Mouse (Mus musculus) cerebellum, postnatal 36 days (tissue): Measurements from ENCODE around the gene Spata5.
"Not testable (repeated sequence)": the region's sequence is repeated elsewhere in the genome, so short reads cannot be mapped to it uniquely, and the experiment has no call there.

Experiments used
- DNase-seq, 2 experiments: peaks; one replicate each; pipeline ENCODE4 v3.0.0; 2021 to 2022; ENCODE audit warnings: mixed read lengths in 2 of 2

Spata5 gene

DNA sequence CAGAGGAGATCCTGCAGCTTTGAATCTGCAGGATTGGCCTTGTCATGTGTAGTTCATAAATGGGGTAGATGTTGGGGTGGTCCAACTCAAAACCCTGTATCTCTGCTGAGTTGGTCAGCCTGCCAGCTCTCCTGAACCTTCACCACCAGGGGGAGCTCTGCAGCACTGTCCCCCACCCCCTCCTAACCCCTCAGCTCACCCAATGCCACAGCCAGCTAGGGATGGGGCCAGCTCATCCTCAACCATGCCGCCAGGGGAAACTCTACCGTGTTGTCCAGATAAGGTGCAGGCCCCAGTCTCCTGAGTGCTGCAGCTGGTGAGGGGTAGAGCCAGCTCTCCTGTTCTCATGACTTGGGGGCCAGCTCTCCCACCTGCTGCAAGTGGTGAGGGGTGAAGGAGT is 95.8 kb downstream of the Spata5 start:
- peak in 1 of 2 experiments; percentile 10 for DNase-seq

DNA sequence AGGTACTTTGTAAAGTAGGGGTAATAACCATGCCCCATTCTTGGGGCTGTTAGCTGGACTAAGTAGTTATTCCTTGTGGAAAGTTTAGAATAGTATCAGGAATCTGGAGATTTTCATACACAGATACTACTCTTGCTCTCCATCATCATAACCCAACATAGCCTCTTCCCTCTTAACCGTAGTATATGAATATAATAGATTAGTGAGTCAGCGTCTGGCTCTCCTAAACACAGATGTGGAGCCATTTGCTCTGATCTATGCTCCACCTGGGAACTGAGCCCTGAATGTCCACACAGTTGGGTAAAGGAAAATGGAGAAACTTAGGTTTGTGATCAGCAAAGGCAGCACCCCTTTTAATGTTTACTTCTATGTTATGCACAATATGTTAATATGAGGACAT is 96.7 kb downstream of the Spata5 start:
- no peak for DNase-seq

DNA sequence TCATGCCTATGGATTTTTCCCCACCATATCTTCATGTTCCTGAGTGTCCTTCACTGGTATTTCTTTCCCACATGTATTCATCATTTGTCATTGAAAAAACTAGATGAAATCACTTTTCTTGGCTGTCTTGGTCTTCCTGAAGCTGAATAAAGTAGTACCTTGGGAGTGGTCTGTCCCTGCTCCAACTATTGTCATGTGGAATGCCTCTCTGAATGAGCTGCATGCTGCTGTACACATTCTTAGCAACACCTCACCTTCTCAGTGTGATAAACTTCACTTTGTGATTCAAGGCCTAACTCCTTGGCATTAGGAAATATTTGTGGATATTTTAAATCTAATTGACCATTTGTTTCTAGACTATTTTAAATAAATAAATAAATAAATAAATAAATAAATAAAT is 98.9 kb downstream of the Spata5 start:
- DNase-seq = no peak

DNA sequence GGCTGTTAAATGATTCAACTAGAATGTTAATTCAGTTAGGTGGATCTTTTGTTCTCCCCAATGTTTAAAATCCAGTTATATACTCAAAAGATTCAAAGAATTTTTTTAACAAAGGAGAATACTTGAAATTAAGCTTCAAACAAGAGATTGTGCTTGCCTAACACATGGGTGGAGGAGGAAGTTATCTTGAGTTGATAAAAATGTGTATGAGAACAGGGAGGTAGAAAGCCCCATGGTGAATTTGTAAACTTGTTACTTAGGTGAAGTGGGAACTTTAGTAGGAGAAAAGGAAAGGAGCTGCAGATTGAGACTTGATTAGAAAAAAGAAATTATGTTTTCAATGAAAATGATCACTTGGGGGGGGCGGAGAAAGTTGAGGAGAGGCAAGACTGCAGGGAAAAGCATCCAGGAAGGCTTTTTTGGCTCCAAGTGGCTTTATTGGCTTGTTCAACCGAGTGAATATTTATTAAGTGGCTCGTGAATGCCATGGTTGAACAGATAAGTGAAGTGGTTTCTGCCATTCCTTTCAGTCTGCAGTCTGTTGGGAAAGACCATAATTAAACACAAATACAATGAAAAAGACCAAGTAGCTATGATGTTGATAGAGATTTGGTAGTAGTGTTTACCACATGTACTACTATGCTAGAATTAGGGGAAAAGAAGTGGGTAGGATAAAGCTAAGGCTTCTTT is 100.8 kb downstream of the Spata5 start:
- no peak for DNase-seq

DNA sequence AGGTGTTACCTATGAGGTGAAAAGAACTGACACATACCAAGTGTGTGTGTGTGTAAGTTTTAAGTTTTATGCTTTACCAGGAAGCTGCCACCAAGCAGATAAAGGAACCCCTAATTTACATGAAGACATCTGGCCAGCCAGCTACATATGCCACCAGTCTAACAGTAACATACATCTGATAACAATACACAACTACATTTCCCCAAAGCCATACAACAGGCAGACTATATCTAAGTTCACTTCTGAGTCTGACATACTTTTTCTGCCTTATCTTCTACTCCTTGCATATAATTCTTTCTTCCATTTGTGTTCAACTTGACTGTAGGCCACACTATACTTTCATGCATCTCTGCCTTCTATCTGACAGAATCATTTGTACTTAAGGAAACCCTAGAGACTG is 112.4 kb downstream of the Spata5 start:
- no peak for DNase-seq

DNA sequence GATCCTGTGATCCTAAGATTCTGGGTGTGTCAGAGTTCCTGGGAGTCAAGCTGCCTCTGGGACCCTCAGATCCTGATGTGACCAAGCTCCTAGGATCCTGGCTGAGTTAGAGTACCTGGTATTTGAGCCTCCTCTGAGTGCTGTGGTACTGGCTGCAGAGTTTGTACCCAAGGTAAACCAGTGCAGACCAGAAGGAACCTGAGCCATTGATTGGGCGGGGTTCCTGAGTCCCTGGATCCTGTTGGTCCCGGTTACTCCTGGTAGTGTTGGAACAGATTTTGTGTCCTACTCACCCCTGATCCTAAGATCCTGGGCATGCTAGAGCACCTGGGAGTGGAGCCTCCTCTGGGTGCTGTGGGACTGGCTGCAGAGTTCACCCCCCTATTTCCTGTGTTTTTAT is 121.0 kb downstream of the Spata5 start:
- DNase-seq = not testable (repeated sequence)

DNA sequence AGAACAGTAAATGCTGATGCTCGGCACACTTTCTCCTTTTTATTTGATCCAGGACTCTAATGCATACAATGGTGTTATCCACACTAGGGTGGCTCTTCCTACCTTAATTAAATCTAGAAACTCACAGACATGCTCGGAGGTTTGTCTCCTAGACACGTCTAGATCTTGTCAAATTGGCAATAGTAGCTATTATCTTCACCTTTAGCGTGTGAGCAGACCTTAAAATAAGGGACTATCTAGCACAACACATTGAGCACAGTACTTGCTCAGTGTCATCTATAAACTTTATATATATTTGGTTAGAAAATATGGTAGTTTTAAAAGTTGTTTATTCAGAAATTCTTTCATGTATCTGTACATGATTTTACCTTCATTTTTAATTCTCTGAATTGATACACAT is 126.7 kb downstream of the Spata5 start:
- no peak for DNase-seq

DNA sequence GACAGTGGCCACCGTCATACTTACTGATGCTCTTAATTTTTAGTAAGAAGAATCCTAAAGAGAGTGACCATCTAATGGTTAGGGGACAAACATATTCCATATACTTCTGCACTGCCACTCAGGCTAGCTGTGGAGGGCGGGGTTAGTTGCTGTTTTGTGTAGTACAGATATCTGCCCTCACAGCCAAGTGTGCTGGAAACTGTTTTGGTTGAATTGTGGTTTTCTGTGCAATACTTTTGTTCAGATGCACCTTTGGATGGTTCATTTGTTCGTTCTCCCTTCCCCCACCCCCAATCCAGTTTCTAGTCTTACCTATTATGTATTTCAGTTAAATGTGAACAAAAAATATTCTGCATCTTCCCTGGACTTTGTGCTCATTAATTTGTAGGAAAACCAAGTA is 130.5 kb downstream of the Spata5 start:
- DNase-seq = no peak

DNA sequence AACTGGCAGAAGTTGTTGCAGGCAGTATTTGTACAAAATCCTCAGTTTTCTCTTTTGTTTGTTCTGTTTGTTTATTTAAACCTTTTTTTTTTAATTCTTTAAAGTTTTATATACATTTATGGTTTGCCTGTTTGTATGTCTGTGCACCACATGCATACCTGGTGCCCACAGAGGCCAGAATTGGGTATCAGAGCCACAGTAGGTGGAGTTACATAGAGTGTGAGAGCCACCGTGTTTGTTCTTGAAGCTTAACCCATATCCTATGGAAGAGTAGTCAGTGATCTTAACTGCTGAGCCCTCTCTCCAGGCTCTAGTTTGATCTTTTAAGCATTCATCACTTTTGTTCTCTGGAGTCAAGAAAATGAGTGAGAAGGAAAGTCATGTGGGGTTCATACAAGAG is 130.9 kb downstream of the Spata5 start:
- DNase-seq = no peak

DNA sequence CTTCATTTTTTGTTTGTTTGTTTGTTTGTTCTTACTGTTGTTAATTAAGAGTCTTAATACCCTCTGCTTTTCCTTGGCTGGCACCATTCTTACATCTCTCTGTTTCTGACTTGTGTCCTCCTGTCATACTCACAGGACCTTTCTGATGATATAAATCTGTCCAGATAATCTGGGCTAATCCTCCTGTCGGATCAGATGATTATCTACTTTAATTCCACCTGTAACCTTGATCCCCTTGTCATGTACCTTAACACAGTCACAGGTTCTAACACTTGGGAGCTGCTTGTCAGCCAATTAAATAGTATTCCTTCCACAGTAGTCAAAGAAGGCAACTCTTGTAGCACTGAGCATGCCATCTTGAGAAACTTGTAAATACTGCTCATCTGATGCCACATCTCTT is 131.8 kb downstream of the Spata5 start:
- no peak for DNase-seq

DNA sequence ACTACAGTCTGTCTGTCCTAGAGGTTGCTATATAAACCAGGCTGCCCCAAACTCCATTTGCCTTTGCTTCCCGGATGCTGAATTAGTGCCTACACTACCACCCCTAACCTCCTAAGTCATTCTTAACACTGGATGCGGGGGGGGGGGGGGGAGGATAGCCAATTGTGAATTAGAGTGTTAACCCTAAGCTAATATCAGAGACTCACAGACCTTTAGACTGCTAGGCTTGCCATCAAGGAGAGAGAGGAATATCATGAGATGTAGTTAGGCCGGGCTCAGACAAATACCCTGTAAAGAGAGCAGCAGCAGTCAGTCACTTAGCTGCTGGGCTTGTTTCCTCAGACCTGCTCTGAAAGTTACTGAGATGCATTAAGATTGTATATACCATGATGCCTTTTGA is 132.5 kb downstream of the Spata5 start:
- DNase-seq = no peak

DNA sequence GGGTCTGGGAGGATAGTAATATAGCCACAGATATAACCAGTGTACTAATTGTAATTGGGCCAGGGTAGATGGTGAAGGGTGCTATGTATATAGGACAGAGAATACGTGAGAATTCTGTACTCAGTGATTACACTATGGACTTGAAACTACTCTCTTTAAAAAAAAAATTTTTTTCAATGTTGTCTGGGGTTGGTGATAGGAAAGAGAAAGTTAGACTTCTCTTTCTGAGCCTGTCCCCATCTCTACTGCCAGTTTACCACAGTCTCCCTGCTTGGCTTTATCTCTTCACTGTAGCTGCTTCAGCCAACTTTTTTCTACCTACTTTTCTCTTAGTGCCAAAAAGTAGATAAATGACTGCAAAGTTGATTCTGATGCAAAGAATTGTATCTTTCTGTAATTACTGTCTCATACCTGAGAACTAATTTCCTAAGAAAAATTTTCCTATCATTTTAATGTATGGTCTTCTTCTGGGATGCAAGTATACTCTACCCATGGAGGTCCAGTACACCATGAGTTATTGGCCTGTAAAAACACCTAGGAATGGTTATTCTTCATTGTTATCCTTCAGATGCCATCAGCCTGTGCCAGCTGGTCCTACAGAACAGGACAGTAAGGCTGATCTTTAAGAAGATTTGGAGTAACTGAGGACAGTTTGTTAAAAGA is 133.8 kb downstream of the Spata5 start:
- DNase-seq = no peak

DNA sequence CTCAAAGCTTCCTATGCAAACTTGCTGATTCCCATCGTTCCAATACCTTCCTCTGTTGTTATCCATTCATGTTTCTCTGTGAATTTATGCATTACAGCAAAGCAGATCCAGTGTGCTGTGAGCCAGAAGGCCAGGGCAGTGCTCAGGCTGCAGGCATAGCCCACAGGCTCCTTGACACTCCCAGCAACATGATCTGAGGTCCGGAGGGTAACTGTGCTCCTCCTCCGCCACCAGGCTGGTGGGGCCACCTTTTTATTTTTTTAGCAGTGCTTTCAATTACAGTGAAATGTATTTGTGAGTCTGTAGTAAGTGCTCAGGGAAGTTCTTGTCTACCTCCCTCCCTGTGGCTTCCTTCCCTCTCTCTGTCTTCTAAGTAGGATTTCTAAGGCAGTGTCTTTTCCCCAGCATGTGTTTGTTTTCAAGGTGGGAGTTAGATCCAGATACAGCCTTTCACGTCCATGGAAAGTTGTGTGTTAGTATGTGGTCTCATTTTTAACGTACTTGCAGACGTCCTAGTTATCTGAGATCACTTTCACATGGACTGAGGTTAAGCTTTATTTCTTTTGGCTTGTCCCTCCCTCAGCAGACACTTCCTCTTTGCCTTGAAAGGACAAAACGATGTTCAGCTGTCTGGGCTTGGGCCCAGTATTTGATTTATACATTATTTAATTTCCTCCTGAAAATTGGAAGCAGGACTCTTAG is 136.9 kb downstream of the Spata5 start:
- no peak for DNase-seq

DNA sequence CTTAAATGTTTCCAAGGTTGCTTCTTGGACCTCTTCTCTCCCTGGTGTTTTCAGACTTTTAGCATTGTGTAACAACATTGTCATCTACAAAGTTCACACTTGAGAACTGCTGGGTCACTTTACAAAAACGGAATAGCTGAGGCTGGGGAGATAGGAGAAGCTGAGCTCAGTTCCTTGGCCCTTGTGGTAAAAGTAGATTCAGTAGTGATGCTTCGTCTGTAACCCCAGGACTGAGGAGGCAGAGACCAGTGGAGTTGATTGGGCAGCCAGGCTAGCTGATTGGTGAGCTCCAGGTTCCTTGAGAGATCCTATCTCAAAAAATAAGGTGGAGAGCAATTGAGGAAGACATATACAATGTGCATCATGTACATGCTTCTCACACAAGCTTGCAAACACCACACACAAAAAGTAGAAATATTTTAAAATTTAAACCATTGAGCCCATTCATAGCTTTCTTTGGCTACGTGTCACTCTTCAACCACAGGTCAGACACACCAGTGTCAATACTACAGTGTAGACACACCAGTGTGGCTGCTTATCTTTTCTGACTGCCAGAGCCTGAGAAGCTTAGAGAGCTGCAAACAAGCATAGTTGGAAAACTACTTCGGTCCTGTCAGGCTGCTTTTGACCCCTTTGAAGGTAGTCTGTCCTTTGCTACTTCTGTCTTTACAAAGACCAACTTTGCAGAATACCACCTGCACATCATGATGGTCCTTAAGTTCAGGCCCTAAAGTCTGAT is 138.2 kb downstream of the Spata5 start:
- DNase-seq = no peak

DNA sequence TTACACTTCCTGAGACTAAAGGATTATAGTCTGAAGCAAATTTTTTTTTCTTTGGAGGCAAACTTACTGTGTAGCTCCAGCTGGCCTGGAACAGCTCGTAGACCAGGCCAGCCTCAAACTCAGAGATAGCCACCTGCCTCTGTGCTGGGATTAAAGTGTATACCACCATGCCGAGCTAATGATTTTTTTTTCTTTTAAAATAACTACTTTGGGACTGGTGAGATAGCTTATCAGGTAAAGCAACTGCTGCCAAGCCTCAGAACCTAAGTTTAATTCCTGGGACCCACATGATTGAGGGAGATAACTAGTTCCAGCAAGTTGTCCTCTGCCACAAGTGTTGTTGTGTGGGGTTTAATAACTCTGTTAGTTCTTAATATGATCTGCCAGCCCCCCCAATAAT is 139.6 kb downstream of the Spata5 start:
- DNase-seq = no peak

DNA sequence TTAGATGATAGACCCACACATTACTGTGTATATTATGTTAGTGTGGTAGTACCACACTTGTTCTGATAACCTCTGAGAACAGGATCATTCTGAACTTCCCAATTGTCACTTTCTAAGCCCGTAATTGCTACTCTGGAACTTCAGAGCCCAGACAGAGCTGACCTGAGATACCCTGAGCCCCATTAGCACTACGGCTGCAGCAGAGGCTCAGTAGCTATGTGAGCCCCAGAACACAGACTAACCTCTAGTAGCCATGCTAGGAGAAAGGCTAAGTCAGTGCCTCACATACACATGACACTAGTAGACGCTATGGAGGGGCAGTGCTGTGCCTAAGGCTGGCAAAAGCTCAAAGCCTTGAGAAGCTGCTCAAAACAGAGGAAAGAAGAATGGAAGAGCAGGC is 141.8 kb downstream of the Spata5 start:
- DNase-seq = no peak

DNA sequence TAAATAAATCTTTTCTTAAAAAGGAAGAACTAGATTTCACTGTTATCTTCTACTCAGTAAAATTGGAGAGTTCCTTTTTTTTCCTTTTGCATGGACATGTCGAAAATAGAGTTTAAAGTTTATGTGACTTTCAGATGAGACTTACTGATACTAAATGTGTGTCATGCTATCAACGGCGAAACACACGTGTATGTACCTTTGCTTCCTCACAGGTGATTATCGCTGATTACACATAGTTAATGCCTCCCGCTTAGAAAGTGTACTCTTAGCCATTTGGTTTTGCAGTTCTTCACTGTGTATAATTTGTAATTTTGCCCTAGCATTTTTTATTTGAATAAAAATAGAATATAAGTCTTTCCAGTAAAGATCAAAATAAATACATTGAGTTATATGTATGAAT is 146.4 kb downstream of the Spata5 start:
- no peak for DNase-seq

DNA sequence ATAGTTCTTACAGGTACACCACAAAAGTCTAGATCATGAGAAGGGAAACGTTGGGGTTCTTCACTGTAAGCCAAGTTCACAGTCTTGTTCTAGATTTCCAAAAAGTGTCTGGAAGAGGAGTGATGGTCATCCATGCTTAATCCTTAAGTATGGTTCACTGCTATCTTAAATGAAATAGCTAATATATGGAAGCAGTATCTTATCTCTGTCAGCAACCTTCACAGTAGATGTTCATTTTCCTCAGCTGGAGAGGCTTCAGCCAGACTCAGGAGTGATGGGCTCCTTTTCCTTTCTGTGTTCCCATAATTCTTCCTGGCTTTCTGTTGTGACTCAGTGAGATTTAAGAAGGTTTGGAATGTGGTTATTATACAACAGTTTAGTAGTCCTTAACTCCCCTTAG is 147.8 kb downstream of the Spata5 start:
- no peak for DNase-seq

DNA sequence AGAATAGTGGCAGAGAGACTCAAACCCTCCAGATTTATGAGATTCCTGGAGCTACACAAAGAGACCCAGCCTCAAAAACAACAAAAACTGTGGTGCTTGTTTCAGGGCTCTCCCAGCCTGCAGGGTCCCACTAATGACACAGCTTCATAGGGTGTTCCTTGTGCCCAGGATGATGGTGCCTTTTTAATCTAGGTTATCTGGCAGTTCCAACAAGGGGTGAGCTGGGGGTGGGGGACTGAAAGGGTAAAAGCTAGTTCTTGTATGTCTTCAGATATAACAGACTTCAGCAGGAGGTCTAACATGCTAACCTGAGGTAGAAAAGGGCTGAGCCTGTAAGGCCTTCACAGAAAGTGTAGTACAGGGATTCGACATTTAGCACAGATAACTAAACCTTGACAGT is 149.1 kb downstream of the Spata5 start:
- DNase-seq = no peak

DNA sequence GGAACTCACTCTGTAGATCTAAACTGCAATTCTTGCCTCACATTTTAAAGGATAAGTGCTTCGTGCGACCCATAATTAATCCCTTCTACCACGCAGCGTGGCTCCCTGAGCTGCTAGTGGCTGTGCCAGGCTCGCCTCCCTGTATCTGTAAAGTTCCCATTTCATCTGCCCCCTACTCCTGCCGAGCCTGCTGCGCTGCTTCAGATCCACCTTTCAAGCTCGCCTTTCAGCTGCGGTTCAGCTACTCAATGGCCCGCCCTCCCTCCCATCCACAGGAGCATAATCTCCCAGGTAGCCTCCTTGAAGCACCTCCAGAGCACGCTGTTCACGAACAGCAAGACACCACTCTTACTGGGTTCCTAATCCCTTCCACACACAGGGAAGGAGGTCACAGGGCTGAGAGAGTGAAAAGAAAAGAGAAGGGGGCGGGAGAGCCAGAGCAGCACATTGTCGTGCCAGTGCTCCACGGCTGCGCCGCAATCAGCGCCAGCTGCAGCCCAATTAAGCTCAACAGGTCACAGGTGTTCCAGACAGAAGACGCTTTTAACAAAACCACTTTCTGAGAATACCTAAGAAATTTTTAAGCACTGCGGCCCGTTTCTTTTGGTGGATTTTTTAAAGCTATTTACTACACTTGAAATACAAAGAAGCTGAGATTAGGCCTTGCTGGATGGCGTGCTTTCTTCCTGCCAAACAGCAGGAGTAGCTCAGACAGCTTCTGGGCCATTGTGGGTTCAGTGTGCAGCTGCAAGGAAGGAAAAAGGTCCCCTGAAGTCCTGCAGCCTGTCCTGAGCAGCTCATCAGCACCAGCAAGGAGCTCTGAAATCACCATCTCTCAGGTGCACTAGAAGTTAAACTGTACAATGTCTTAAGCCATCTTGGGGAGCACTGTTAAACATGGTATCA is 150.2 kb downstream of the Spata5 start:
- no peak for DNase-seq

DNA sequence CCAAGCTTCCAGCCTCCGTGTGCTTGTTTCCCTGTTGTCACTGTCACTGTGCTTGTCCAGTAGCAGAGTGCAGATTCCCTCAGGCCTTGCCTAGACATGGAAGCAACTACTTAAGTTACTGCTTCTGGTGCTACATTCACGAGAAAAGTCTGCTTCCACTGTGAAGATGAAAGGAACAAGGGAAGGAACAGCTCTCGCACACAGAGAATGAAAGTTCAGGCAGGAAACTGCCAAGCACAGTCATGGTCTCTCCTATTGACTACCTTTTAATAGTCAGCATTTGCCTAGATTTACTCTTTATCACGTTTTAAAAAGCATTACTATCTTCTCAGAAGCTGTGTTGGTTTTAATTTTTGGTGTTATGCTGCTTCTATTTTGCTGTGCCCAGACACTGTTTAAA is 151.9 kb downstream of the Spata5 start:
- DNase-seq = no peak

DNA sequence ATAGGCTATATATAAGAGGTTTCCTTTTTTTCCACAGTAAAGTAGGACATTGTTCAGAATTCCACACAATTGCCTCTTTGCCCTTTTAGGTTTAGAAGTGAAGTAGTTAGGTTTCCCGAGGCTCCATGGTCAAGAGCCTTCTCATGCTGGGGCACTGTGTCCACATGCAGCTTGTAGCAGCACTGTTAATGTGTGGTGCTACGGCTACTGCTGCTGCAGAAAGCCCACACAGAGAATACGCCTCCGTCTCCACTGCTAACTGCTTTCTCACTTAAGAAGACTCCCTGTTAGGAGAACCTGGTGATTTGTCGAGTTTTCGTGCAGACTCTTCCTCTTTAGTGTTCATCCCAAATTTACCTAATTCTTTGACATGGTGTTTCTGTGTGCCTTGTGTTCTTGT is 152.4 kb downstream of the Spata5 start:
- no peak for DNase-seq

DNA sequence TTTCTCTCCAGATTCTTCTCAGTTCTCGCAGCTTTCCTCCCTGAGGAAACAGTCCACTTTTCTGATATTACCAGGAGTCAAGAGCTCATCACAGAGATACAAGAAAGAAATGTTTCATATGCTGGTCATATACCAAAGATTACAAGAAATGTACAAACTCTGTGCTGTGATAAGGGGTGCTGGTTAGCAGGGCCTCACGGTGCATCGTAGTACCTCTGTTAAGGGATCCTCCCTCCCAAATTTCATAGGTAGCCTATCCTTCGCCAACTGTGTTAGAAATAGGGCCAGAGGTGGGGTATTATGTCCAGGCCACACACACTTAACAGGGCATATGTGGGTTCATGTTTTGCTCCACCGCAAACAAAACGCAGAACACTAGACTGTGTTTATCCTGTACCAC is 157.1 kb downstream of the Spata5 start:
- DNase-seq = no peak
